Mouse (Mus musculus): Measurements from ENCODE around the gene Msh5. TPM values are rescaled to one million over a fixed set of nuclear protein-coding genes. Genes with fewer than 3 reads are reported as not detected.
"Not testable (repeated sequence)": the region's sequence is repeated elsewhere in the genome, so short reads cannot be mapped to it uniquely, and the experiment has no call there.

The Msh5 gene
- polyA plus RNA-seq, 1 experiment = 10.9 TPM

GRCm38 (mm10) chr17:34998526-34999430, 47.8 kb downstream of the Msh5 start:
- Histone ChIP-seq H3K4me3 (replicated peaks) (peak overlapping the region; percentile 92), H3K36me3 (replicated peaks; ENCODE audit: low read length) (peaks cover 36% of the 10 kb centered on the region), H3K9me3 (no peaks in the 10 kb centered on the region), H3K27me3 (replicated peaks) (no peaks in the 10 kb centered on the region), H3K4me1 (peaks cover 63% of the 10 kb centered on the region)
- no peak for TF ChIP-seq GATA1 (IDR thresholded peaks at IDR 0.05; ENCODE audit: borderline replicate concordance, low read length)
- TF ChIP-seq FLI1 (IDR thresholded peaks at IDR 0.05; ENCODE audit: low read length) = no peak

GRCm38 (mm10) chr17:34997142-34997483, 49.4 kb downstream of the Msh5 start:
- no peak for TF ChIP-seq GATA1 (IDR thresholded peaks at IDR 0.05; ENCODE audit: borderline replicate concordance, low read length)
- no peak for TF ChIP-seq FLI1 (IDR thresholded peaks at IDR 0.05; ENCODE audit: low read length)
- H3K4me3 ChIP-seq (replicated peaks) = no peak overlapping the region
- H3K27me3 ChIP-seq (replicated peaks) = no peaks in the 10 kb centered on the region
- no peaks in the 10 kb centered on the region for H3K9me3 ChIP-seq
- H3K36me3 ChIP-seq (replicated peaks; ENCODE audit: low read length) = peaks cover 33% of the 10 kb centered on the region
- H3K4me1 ChIP-seq = peaks cover 48% of the 10 kb centered on the region

GRCm38 (mm10) chr17:34996411-34997141, 50.0 kb downstream of the Msh5 start:
- peak overlapping the region; percentile 39 for H3K4me3 ChIP-seq (replicated peaks)
- TF ChIP-seq FLI1 (IDR thresholded peaks at IDR 0.05; ENCODE audit: low read length) (no peak), GATA1 (IDR thresholded peaks at IDR 0.05; ENCODE audit: borderline replicate concordance, low read length) (no peak)
- H3K4me1 ChIP-seq = peaks cover 43% of the 10 kb centered on the region
- H3K36me3 ChIP-seq (replicated peaks; ENCODE audit: low read length) = peaks cover 37% of the 10 kb centered on the region
- H3K27me3 ChIP-seq (replicated peaks) = no peaks in the 10 kb centered on the region
- H3K9me3 ChIP-seq = no peaks in the 10 kb centered on the region

- not testable (repeated sequence) for H3K27me3 ChIP-seq (replicated peaks); H3K4me3 ChIP-seq (replicated peaks); H3K9me3 ChIP-seq
- Histone ChIP-seq H3K36me3 (replicated peaks; ENCODE audit: low read length) (peaks cover 43% of the 10 kb centered on the region), H3K4me1 (peaks cover 44% of the 10 kb centered on the region)
Observed at GRCm38 (mm10) chr17:34995927-34996326, 50.6 kb downstream of the Msh5 start.

GRCm38 (mm10) chr17:34995192-34995591, 51.4 kb downstream of the Msh5 start:
- not testable (repeated sequence) for H3K4me3 ChIP-seq (replicated peaks); H3K27me3 ChIP-seq (replicated peaks); H3K9me3 ChIP-seq
- peaks cover 46% of the 10 kb centered on the region for H3K4me1 ChIP-seq
- peaks cover 49% of the 10 kb centered on the region for H3K36me3 ChIP-seq (replicated peaks; ENCODE audit: low read length)

DNA sequence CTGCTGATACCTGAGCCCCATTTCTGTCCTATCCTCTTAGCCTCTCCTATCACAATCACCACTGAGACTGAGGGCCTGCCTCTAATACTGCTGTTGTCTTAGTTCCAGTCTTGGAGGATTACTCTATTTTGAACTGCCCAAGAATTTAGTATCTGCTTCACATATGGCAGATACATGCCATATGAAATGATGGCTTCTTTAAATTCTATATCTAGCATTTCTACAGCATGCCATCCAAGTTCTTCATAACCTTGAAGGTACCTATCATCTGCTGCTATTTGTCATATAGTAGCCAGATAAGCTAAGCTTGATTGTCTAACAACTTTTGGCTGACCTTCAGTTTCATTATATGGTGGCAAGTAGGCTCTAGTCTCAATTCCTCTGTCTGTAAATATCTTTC, 51.8 kb downstream of the Msh5 start:
- H3K27me3 ChIP-seq (replicated peaks) = no peaks in the 10 kb centered on the region
- peaks cover 49% of the 10 kb centered on the region for H3K36me3 ChIP-seq (replicated peaks; ENCODE audit: low read length)
- H3K4me1 ChIP-seq = peaks cover 43% of the 10 kb centered on the region
- TF ChIP-seq FLI1 (IDR thresholded peaks at IDR 0.05; ENCODE audit: low read length) (no peak), GATA1 (IDR thresholded peaks at IDR 0.05; ENCODE audit: borderline replicate concordance, low read length) (no peak)
- no peaks in the 10 kb centered on the region for H3K9me3 ChIP-seq
- H3K4me3 ChIP-seq (replicated peaks) = no peak overlapping the region

DNA sequence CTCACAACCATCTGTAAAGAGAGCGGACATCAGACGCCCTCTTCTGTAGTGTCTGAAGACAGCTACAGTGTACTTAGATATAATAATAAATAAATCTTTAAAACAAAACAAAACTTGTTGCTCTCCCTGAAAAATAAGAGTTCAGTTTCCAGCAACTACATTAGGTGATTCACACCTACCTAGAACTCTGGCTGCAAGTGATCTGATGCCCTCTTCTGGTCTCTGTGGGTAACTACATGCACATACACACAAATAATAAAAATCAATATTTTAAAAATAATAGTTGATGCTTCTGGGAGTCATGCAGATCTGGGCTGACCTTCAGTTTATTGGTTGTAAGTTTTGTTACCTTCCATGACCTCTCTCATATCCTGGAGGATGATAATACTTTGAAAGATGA, 62.3 kb downstream of the Msh5 start:
- H3K4me3 ChIP-seq (replicated peaks) = no peak overlapping the region
- H3K27me3 ChIP-seq (replicated peaks) = no peaks in the 10 kb centered on the region
- H3K36me3 ChIP-seq (replicated peaks; ENCODE audit: low read length) = peaks cover 34% of the 10 kb centered on the region
- peaks cover 30% of the 10 kb centered on the region for H3K4me1 ChIP-seq
- no peaks in the 10 kb centered on the region for H3K9me3 ChIP-seq
- no peak for TF ChIP-seq GATA1 (IDR thresholded peaks at IDR 0.05; ENCODE audit: borderline replicate concordance, low read length)

GRCm38 (mm10) chr17:34982328-34982727, 64.2 kb downstream of the Msh5 start:
- peaks cover 3% of the 10 kb centered on the region for H3K27me3 ChIP-seq (replicated peaks)
- peak overlapping the region; percentile 97 for H3K4me3 ChIP-seq (replicated peaks)
- H3K9me3 ChIP-seq = no peaks in the 10 kb centered on the region
- peaks cover 26% of the 10 kb centered on the region for H3K36me3 ChIP-seq (replicated peaks; ENCODE audit: low read length)
- H3K4me1 ChIP-seq = peaks cover 30% of the 10 kb centered on the region
- TF ChIP-seq FLI1 (IDR thresholded peaks at IDR 0.05; ENCODE audit: low read length) (no peak), GATA1 (IDR thresholded peaks at IDR 0.05; ENCODE audit: borderline replicate concordance, low read length) (no peak)

DNA sequence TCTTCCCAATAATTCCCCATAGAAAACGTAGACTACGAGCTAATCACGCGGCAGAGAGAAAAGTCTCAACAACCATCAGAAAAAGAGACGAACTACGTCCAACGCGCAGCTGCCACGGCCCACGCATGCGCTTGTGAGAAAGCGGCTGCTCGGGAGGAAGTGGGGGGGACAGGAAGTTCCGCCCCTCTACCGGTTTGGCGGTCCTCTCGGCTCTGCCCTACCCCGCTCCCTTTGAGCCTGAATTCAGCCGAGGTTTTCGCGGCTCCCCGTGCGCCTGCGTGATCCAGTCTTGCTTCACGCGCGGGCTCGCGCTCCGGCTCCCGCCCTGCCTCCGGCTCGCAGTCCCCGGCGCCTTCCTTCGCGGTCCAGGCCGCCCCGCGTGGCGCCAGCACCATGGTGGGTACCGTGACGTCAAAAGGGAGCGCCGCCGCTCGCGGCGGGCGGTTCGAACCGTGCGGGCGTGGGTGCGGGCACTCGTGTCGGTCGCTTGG, 64.8 kb downstream of the Msh5 start, which contains the start of gene Lsm2:
Lsm2 (plus strand) TSS at position 173 of the 491 bp plus-strand sequence.
- H3K4me1 ChIP-seq = peaks cover 30% of the 10 kb centered on the region
- peaks cover 4% of the 10 kb centered on the region for H3K27me3 ChIP-seq (replicated peaks)
- H3K36me3 ChIP-seq (replicated peaks; ENCODE audit: low read length) = peaks cover 23% of the 10 kb centered on the region
- peak within 1 kb of the TSS; percentile 97 for H3K4me3 ChIP-seq (replicated peaks)
- TF ChIP-seq GATA1 (IDR thresholded peaks at IDR 0.05; ENCODE audit: borderline replicate concordance, low read length) = no peak
- peak; percentile 73 for TF ChIP-seq FLI1 (IDR thresholded peaks at IDR 0.05; ENCODE audit: low read length)
- H3K9me3 ChIP-seq = no peaks in the 10 kb centered on the region

GRCm38 (mm10) chr17:34980655-34981054, 65.9 kb downstream of the Msh5 start:
- Histone ChIP-seq H3K4me1 (peaks cover 36% of the 10 kb centered on the region), H3K4me3 (replicated peaks) (peak overlapping the region; percentile 97), H3K36me3 (replicated peaks; ENCODE audit: low read length) (peaks cover 13% of the 10 kb centered on the region), H3K27me3 (replicated peaks) (peaks cover 4% of the 10 kb centered on the region), H3K9me3 (no peaks in the 10 kb centered on the region)
- TF ChIP-seq FLI1 (IDR thresholded peaks at IDR 0.05; ENCODE audit: low read length) = no peak
- no peak for TF ChIP-seq GATA1 (IDR thresholded peaks at IDR 0.05; ENCODE audit: borderline replicate concordance, low read length)

Measured in megakaryocyte, embryonic 14.5 days (primary cell).